Mouse (Mus musculus) embryo, embryonic 9.5 days (tissue): Measurements from ENCODE around the gene Npm3.

Experiments used
- DNase-seq: peaks from one replicate; pipeline ENCODE4 v3.0.0-alpha.2; 2017; ENCODE audit errors: extremely low spot score

The Npm3 gene

GRCm38 (mm10) chr19:45753551-45753950, 4.2 kb upstream of the Npm3 start:
- DNase-seq: no peak

GRCm38 (mm10) chr19:45751881-45752280, 2.5 kb upstream of the Npm3 start:
- DNase-seq: no peak

GRCm38 (mm10) chr19:45748691-45749242, 624 bp downstream of the Npm3 start:
- peak; percentile 36 for DNase-seq

GRCm38 (mm10) chr19:45748206-45748605, 1.2 kb downstream of the Npm3 start:
- DNase-seq: peak; percentile 22

GRCm38 (mm10) chr19:45747028-45747867, 2.1 kb downstream of the Npm3 start:
- DNase-seq: peak; percentile 86

GRCm38 (mm10) chr19:45746153-45747020, 3.0 kb downstream of the Npm3 start:
- DNase-seq: peak; percentile 77

- DNase-seq: peak; percentile 46
Measured at GRCm38 (mm10) chr19:45745344-45746152, 3.8 kb downstream of the Npm3 start.

GRCm38 (mm10) chr19:45743619-45744018, 5.8 kb downstream of the Npm3 start:
- DNase-seq: no peak

GRCm38 (mm10) chr19:45742984-45743575, 6.3 kb downstream of the Npm3 start:
- peak; percentile 47 for DNase-seq

GRCm38 (mm10) chr19:45742218-45742983, 7.0 kb downstream of the Npm3 start, which contains the start of gene Fgf8:
Gene Fgf8, minus strand, starts transcription at chr19:45742915.
- peak; percentile 52 for DNase-seq

GRCm38 (mm10) chr19:45741431-45742217, 7.8 kb downstream of the Npm3 start:
- peak; percentile 47 for DNase-seq

GRCm38 (mm10) chr19:45740817-45741216, 8.6 kb downstream of the Npm3 start:
- DNase-seq: peak; percentile 32

- DNase-seq: no peak
Measured at GRCm38 (mm10) chr19:45740233-45740632, 9.2 kb downstream of the Npm3 start.

GRCm38 (mm10) chr19:45738521-45738920, 10.9 kb downstream of the Npm3 start:
- DNase-seq: no peak

GRCm38 (mm10) chr19:45737846-45738484, 11.4 kb downstream of the Npm3 start:
- no peak for DNase-seq

- peak; percentile 46 for DNase-seq
Measured at GRCm38 (mm10) chr19:45737208-45737845, 12.1 kb downstream of the Npm3 start.

GRCm38 (mm10) chr19:45736855-45737207, 12.6 kb downstream of the Npm3 start:
- DNase-seq: peak; percentile 54

GRCm38 (mm10) chr19:45736241-45736640, 13.2 kb downstream of the Npm3 start:
- no peak for DNase-seq
